Mouse (Mus musculus) heart, adult 2 months (tissue): Measurements from ENCODE around the gene Cntn4.

Experiments
- CTCF ChIP-seq: fragments of 200-600 bp; IDR thresholded peaks from 2 replicates; pipeline ENCODE4 v1.8.1; 2022; ENCODE audit warnings: antibody characterized with exemption, mild to moderate bottlenecking, moderate library complexity
- POLR2A ChIP-seq: fragments of 200-500 bp; IDR thresholded peaks from 2 replicates; pipeline ENCODE4 v1.6.1; 2011; ENCODE audit warnings: mild to moderate bottlenecking, low read depth, low read length, control low read depth; ENCODE audit not compliant: insufficient read depth

DNA sequence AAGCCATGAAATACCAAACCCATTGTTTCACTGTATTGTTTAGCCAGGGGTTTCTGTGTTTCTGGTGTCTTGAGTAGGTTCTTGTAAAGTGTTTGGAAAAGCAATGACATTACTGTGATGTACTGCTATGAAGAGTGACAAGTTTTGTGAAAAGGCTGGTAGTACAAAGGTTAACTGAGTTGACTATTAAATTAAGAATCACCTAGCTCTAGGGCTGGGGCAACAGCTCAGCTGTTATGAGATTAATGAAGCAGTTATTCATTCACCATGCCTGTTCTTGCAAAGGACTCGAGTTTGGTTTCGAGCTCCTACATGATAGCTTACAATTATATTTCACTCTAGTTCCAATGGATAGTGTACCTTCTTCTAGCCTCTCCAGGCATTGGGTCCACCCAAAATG, 371.4 kb downstream of the Cntn4 start:
- no peak for TF ChIP-seq CTCF
- no peak for TF ChIP-seq POLR2A
